Mouse (Mus musculus): ENCODE results near the gene Rcvrn. TPM values are rescaled to one million over a fixed set of nuclear protein-coding genes. Genes with fewer than 3 reads are reported as not detected.

The Rcvrn gene
- not detected in 2 replicates for polyA plus RNA-seq (2015; fragmentation: Nextera tagmentation; extraction: Ambion mirVana)

DNA sequence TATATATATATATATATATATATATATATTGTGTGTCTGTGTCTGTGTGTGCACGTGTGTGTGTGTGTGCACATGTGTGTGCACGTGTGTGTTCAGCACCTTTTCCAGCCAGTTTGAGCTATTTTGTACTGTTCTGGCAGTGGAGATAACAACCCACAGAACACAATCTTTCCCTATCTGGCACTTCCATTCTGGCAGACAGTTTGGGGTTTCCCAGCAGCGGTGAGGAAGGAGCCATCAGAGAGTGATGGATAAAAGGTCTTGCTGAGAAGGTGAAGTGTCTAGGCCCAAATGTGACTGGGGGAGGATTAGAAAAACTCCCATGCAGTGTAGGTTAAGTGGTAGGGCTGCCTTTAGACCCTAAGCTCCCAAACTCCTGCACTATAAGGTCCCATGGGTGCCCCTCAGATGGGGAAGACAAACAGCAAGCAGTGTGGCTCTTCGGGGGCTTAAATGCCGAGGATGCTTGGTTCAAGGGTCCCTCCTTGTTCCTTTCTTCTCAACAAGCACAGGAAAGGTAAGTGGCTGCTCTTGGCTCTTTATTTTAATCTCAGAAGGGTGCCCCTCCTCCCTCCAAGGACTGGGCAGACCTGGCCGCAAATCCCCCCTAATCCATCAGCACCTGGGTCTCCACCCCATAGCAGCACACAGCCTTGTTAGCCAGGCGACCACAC, at the start of gene Rcvrn:
Rcvrn (plus strand) TSS at position 624 of the 674 bp plus-strand sequence.

Other genes starting within 250 kb of the Rcvrn start
- gene Gas7, start 239.9 kb upstream of the Rcvrn start, polyA plus RNA-seq (2015; fragmentation: Nextera tagmentation; extraction: Ambion mirVana): 3.8 and 5.0 TPM in 2 replicates
- 0.02 and 0.04 TPM in 2 replicates for gene Glp2r, start 75.8 kb downstream of the Rcvrn start, polyA plus RNA-seq (2015; fragmentation: Nextera tagmentation; extraction: Ambion mirVana)
- gene Gsg1l2, start 79.3 kb downstream of the Rcvrn start, polyA plus RNA-seq (2015; fragmentation: Nextera tagmentation; extraction: Ambion mirVana): not detected in 2 replicates
- not detected in 2 replicates for gene Dhrs7c, start 102.9 kb downstream of the Rcvrn start, polyA plus RNA-seq (2015; fragmentation: Nextera tagmentation; extraction: Ambion mirVana)
- 0.26 and 0.51 TPM in 2 replicates for gene Usp43, start 226.8 kb downstream of the Rcvrn start, polyA plus RNA-seq (2015; fragmentation: Nextera tagmentation; extraction: Ambion mirVana)

All from spleen, postnatal 0 days (tissue).